Mouse (Mus musculus) G1E (cell line): ENCODE measurements around the gene Fxyd6. TPM values are rescaled to one million over a fixed set of nuclear protein-coding genes. Genes with fewer than 3 reads are reported as not detected.

Experiments
- ATAC-seq: 2 replicates; pipeline ENCODE4 v1.8.0; 2016; ENCODE audit warnings: mild to moderate bottlenecking; ENCODE audit not compliant: insufficient number of reproducible peaks, poor library complexity, low FRiP score, severe bottlenecking; ENCODE audit errors: extremely low read depth
- DNase-seq: peaks from one replicate; pipeline ENCODE4 v3.0.0; 2012; ENCODE audit warnings: low spot score
- H3K27me3 ChIP-seq: 2 replicates; pipeline ENCODE4 v1.6.1; 2012; ENCODE audit warnings: mild to moderate bottlenecking, low read length, inconsistent platforms; ENCODE audit not compliant: insufficient read depth
- H3K36me3 ChIP-seq: replicated peaks from 2 replicates; pipeline ENCODE3; 2012; ENCODE audit warnings: mild to moderate bottlenecking, inconsistent platforms
- H3K4me1 ChIP-seq: 2 replicates; pipeline ENCODE4 v1.6.1; 2012; ENCODE audit warnings: low read depth, low read length, inconsistent platforms, mixed read lengths; ENCODE audit not compliant: insufficient read depth
- H3K4me3 ChIP-seq: 2 replicates; pipeline ENCODE4 v1.5.1; 2012; ENCODE audit warnings: low read depth, mild to moderate bottlenecking, inconsistent platforms, low read length, moderate library complexity, mixed read lengths
- H3K9me3 ChIP-seq: replicated peaks from 2 replicates; pipeline ENCODE4 v1.6.1; 2012; ENCODE audit warnings: inconsistent platforms
- CTCF ChIP-seq: IDR thresholded peaks from 2 replicates; pipeline ENCODE4 v1.5.1; 2012; ENCODE audit warnings: low read depth, low read length, inconsistent platforms, mixed read lengths
- GATA1 ChIP-seq: IDR thresholded peaks from 2 replicates; pipeline ENCODE4 v1.6.1; 2012; ENCODE audit warnings: borderline replicate concordance, low read length, inconsistent platforms, mixed read lengths
- GATA2 ChIP-seq: IDR thresholded peaks from 2 replicates; pipeline ENCODE4 v1.6.1; 2012; ENCODE audit warnings: low read depth, low read length, inconsistent platforms, borderline replicate concordance
- POLR2AphosphoS5 ChIP-seq: IDR thresholded peaks from 2 replicates; pipeline ENCODE4 v1.6.1; 2012; ENCODE audit warnings: low read depth, low read length, inconsistent platforms; ENCODE audit not compliant: insufficient replicate concordance
- TAL1 ChIP-seq: conservative IDR thresholded peaks from 2 replicates; pipeline ENCODE4 v1.6.1; 2012; ENCODE audit warnings: low read depth, low read length, inconsistent platforms, mixed read lengths
- polyA plus RNA-seq: library from polyadenylated mRNA; stranded (reverse); fragments of >175 nt; gene quantifications from 2 replicates; pipeline ENCODE4 v1.2.3, GENCODE M21; 2012
- total RNA-seq, 2 experiments: library from RNA; stranded (forward) in 1 of 2; stranded (reverse) in 1 of 2; fragments of 200-1000 nt in 1 of 2; fragments of >200 nt in 1 of 2; fragmentation: Nextera tagmentation in 1 of 2; gene quantifications; 2 replicates each; pipeline ENCODE4 v1.2.3; 2014 to 2017

Gene Fxyd6
- total and polyA plus RNA-seq, 3 experiments = 0.16 TPM; not detected in 2

- no peaks in the 10 kb centered on the region for H3K9me3 ChIP-seq
- TF ChIP-seq GATA1 = no peak
- peak; percentile 44 for TF ChIP-seq CTCF
- no peaks in the 10 kb centered on the region for H3K36me3 ChIP-seq
- DNase-seq (no peak), ATAC-seq (no peak)
- H3K4me3 ChIP-seq = no peak overlapping the region
- peaks cover 4% of the 10 kb centered on the region; the same call in 1 of the 2 replicates for H3K27me3 ChIP-seq
- peaks cover 6% of the 10 kb centered on the region for H3K4me1 ChIP-seq
Observed at GRCm38 (mm10) chr9:45421209-45421608, 51.2 kb downstream of the Fxyd6 start.

- Histone ChIP-seq H3K27me3 (peaks cover 4% of the 10 kb centered on the region; the same call in 1 of the 2 replicates), H3K4me1 (no peaks in the 10 kb centered on the region), H3K9me3 (no peaks in the 10 kb centered on the region), H3K36me3 (no peaks in the 10 kb centered on the region), H3K4me3 (no peak overlapping the region)
- ATAC-seq (no peak), DNase-seq (no peak)
- no peak for TF ChIP-seq GATA2
- no peak for TF ChIP-seq CTCF
- no peak for TF ChIP-seq POLR2AphosphoS5
Observed at GRCm38 (mm10) chr9:45422761-45423298, 52.8 kb downstream of the Fxyd6 start.

- H3K36me3 ChIP-seq = no peaks in the 10 kb centered on the region
- ATAC-seq (no peak), DNase-seq (no peak)
- no peak within 1 kb of the TSS for H3K4me3 ChIP-seq
- no peak for TF ChIP-seq POLR2AphosphoS5
- TF ChIP-seq GATA1 = no peak
- no peak for TF ChIP-seq TAL1
- no peak for TF ChIP-seq CTCF
- TF ChIP-seq GATA2 = no peak
- H3K9me3 ChIP-seq = 0 out of 2 replicates have a peak, but pooled peaks cover 10% of the 10 kb centered on the region
- H3K27me3 ChIP-seq = peaks cover 5% of the 10 kb centered on the region; the same call in 1 of the 2 replicates
- no peaks in the 10 kb centered on the region for H3K4me1 ChIP-seq
Observed at GRCm38 (mm10) chr9:45426456-45426855, 56.5 kb downstream of the Fxyd6 start, which contains the start of gene Dscaml1. TSS of gene Dscaml1 (plus strand) at chr9:45426628.

- no peak overlapping the region for H3K4me3 ChIP-seq
- ATAC-seq (no peak), DNase-seq (no peak)
- H3K9me3 ChIP-seq = 0 out of 2 replicates have a peak, but pooled peaks cover 10% of the 10 kb centered on the region
- H3K4me1 ChIP-seq = no peaks in the 10 kb centered on the region
- peaks cover 5% of the 10 kb centered on the region; the same call in 1 of the 2 replicates for H3K27me3 ChIP-seq
- no peaks in the 10 kb centered on the region for H3K36me3 ChIP-seq
- TF ChIP-seq GATA1 (no peak), GATA2 (no peak), POLR2AphosphoS5 (no peak)
Observed at GRCm38 (mm10) chr9:45429392-45429791, 59.4 kb downstream of the Fxyd6 start.

GRCm38 (mm10) chr9:45429951-45430697, 60.1 kb downstream of the Fxyd6 start:
- ATAC-seq (no peak), DNase-seq (no peak)
- Histone ChIP-seq H3K4me1 (no peaks in the 10 kb centered on the region), H3K36me3 (no peaks in the 10 kb centered on the region), H3K27me3 (peaks cover 5% of the 10 kb centered on the region; the same call in 1 of the 2 replicates), H3K9me3 (0 out of 2 replicates have a peak, but pooled peaks cover 10% of the 10 kb centered on the region), H3K4me3 (no peak overlapping the region)
- TF ChIP-seq POLR2AphosphoS5 (no peak), CTCF (no peak), GATA1 (no peak), GATA2 (no peak), TAL1 (no peak)

GRCm38 (mm10) chr9:45430698-45430959, 60.6 kb downstream of the Fxyd6 start:
- no peaks in the 10 kb centered on the region for H3K36me3 ChIP-seq
- DNase-seq (no peak), ATAC-seq (no peak)
- TF ChIP-seq POLR2AphosphoS5 (no peak), GATA2 (no peak), GATA1 (no peak), CTCF (no peak), TAL1 (no peak)
- no peaks in the 10 kb centered on the region for H3K4me1 ChIP-seq
- peaks cover 5% of the 10 kb centered on the region; the same call in 1 of the 2 replicates for H3K27me3 ChIP-seq
- 0 out of 2 replicates have a peak, but pooled peaks cover 10% of the 10 kb centered on the region for H3K9me3 ChIP-seq
- H3K4me3 ChIP-seq = no peak overlapping the region
